Mouse (Mus musculus): Measurements from ENCODE around the gene Kcnmb3. TPM values are rescaled to one million over a fixed set of nuclear protein-coding genes. Genes with fewer than 3 reads are reported as not detected.

Kcnmb3 gene
- polyA plus RNA-seq, 1 experiment from 2014 or later = 0.16 TPM

GRCm38 (mm10) chr3:32454329-32455021 is 37.6 kb downstream of the Kcnmb3 start:
- H3K9me3 ChIP-seq (ENCODE audit: low read length) = no peaks in the 10 kb centered on the region
- H3K4me3 ChIP-seq (ENCODE audit: low read depth, low read length) = no peak overlapping the region
- ATAC-seq = no peak
- 83% methylated on average over 11 of the region's 11 CpGs for WGBS
- no peak overlapping the region for H3K9ac ChIP-seq (replicated peaks; ENCODE audit: low read depth)
- no peak for DNase-seq (ENCODE audit: low spot score)
- H3K36me3 ChIP-seq (ENCODE audit: insufficient read depth, low read length) = peaks cover 32% of the 10 kb centered on the region; the same call in 1 of the 2 replicates
- H3K27me3 ChIP-seq (replicated peaks; ENCODE audit: insufficient read depth, low read length) = no peaks in the 10 kb centered on the region
- no peak overlapping the region for H3K4me2 ChIP-seq (replicated peaks; ENCODE audit: low read depth, low read length)
- H3K27ac ChIP-seq (ENCODE audit: low read length) = no peak overlapping the region
- no peaks in the 10 kb centered on the region for H3K4me1 ChIP-seq (ENCODE audit: insufficient read depth, low read depth, low read length)
- TF ChIP-seq CTCF (IDR thresholded peaks at IDR 0.05) = no peak
- TF ChIP-seq EP300 (IDR thresholded peaks at IDR 0.05) = no peak

GRCm38 (mm10) chr3:32441710-32442109 is 50.3 kb downstream of the Kcnmb3 start:
- TF ChIP-seq CTCF (IDR thresholded peaks at IDR 0.05) (peak; percentile 38), EP300 (IDR thresholded peaks at IDR 0.05) (no peak)
- Histone ChIP-seq H3K27me3 (replicated peaks; ENCODE audit: insufficient read depth, low read length) (no peaks in the 10 kb centered on the region), H3K4me1 (ENCODE audit: insufficient read depth, low read depth, low read length) (no peaks in the 10 kb centered on the region), H3K36me3 (ENCODE audit: insufficient read depth, low read length) (peaks cover 39% of the 10 kb centered on the region), H3K4me3 (ENCODE audit: low read depth, low read length) (no peak overlapping the region), H3K9ac (replicated peaks; ENCODE audit: low read depth) (no peak overlapping the region), H3K4me2 (replicated peaks; ENCODE audit: low read depth, low read length) (no peak overlapping the region), H3K27ac (ENCODE audit: low read length) (no peak overlapping the region), H3K9me3 (ENCODE audit: low read length) (no peaks in the 10 kb centered on the region)
- DNase-seq (ENCODE audit: low spot score) = no peak
- no peak for ATAC-seq

GRCm38 (mm10) chr3:32438716-32439115 is 53.3 kb downstream of the Kcnmb3 start:
- Histone ChIP-seq H3K36me3 (ENCODE audit: insufficient read depth, low read length) (peaks cover 36% of the 10 kb centered on the region), H3K27ac (ENCODE audit: low read length) (no peak overlapping the region), H3K27me3 (replicated peaks; ENCODE audit: insufficient read depth, low read length) (no peaks in the 10 kb centered on the region), H3K9ac (replicated peaks; ENCODE audit: low read depth) (no peak overlapping the region), H3K4me2 (replicated peaks; ENCODE audit: low read depth, low read length) (no peak overlapping the region), H3K4me1 (ENCODE audit: insufficient read depth, low read depth, low read length) (no peaks in the 10 kb centered on the region), H3K9me3 (ENCODE audit: low read length) (no peaks in the 10 kb centered on the region), H3K4me3 (ENCODE audit: low read depth, low read length) (no peak overlapping the region)
- no peak for DNase-seq (ENCODE audit: low spot score)
- ATAC-seq = no peak
- TF ChIP-seq EP300 (IDR thresholded peaks at IDR 0.05) (no peak), CTCF (IDR thresholded peaks at IDR 0.05) (no peak)
- WGBS = 80% methylated on average over 4 of the region's 4 CpGs

- Histone ChIP-seq H3K4me3 (ENCODE audit: low read depth, low read length) (no peak overlapping the region), H3K9me3 (ENCODE audit: low read length) (no peaks in the 10 kb centered on the region), H3K36me3 (ENCODE audit: insufficient read depth, low read length) (peaks cover 36% of the 10 kb centered on the region), H3K27ac (ENCODE audit: low read length) (no peak overlapping the region), H3K27me3 (replicated peaks; ENCODE audit: insufficient read depth, low read length) (no peaks in the 10 kb centered on the region), H3K9ac (replicated peaks; ENCODE audit: low read depth) (no peak overlapping the region), H3K4me1 (ENCODE audit: insufficient read depth, low read depth, low read length) (no peaks in the 10 kb centered on the region), H3K4me2 (replicated peaks; ENCODE audit: low read depth, low read length) (no peak overlapping the region)
- WGBS = 91% methylated on average over 6 of the region's 6 CpGs
- TF ChIP-seq CTCF (IDR thresholded peaks at IDR 0.05) (no peak), EP300 (IDR thresholded peaks at IDR 0.05) (no peak)
- ATAC-seq = no peak
- DNase-seq (ENCODE audit: low spot score) = no peak
Measured at GRCm38 (mm10) chr3:32437820-32438219, 54.2 kb downstream of the Kcnmb3 start.

GRCm38 (mm10) chr3:32437297-32437696 is 54.7 kb downstream of the Kcnmb3 start:
- H3K27ac ChIP-seq (ENCODE audit: low read length) = no peak overlapping the region
- H3K27me3 ChIP-seq (replicated peaks; ENCODE audit: insufficient read depth, low read length) = no peaks in the 10 kb centered on the region
- no peak for DNase-seq (ENCODE audit: low spot score)
- no peak for ATAC-seq
- H3K4me1 ChIP-seq (ENCODE audit: insufficient read depth, low read depth, low read length) = no peaks in the 10 kb centered on the region
- 92% methylated on average over 6 of the region's 6 CpGs for WGBS
- no peak for TF ChIP-seq CTCF (IDR thresholded peaks at IDR 0.05)
- TF ChIP-seq EP300 (IDR thresholded peaks at IDR 0.05) = no peak
- no peak overlapping the region for H3K4me3 ChIP-seq (ENCODE audit: low read depth, low read length)
- no peak overlapping the region for H3K4me2 ChIP-seq (replicated peaks; ENCODE audit: low read depth, low read length)
- H3K36me3 ChIP-seq (ENCODE audit: insufficient read depth, low read length) = peaks cover 34% of the 10 kb centered on the region
- no peak overlapping the region for H3K9ac ChIP-seq (replicated peaks; ENCODE audit: low read depth)
- H3K9me3 ChIP-seq (ENCODE audit: low read length) = no peaks in the 10 kb centered on the region

GRCm38 (mm10) chr3:32436101-32436500 is 55.9 kb downstream of the Kcnmb3 start:
- Histone ChIP-seq H3K4me3 (ENCODE audit: low read depth, low read length) (no peak overlapping the region), H3K4me1 (ENCODE audit: insufficient read depth, low read depth, low read length) (no peaks in the 10 kb centered on the region), H3K36me3 (ENCODE audit: insufficient read depth, low read length) (peaks cover 25% of the 10 kb centered on the region; the same call in 1 of the 2 replicates), H3K9me3 (ENCODE audit: low read length) (no peaks in the 10 kb centered on the region), H3K27me3 (replicated peaks; ENCODE audit: insufficient read depth, low read length) (no peaks in the 10 kb centered on the region), H3K9ac (replicated peaks; ENCODE audit: low read depth) (no peak overlapping the region), H3K4me2 (replicated peaks; ENCODE audit: low read depth, low read length) (no peak overlapping the region), H3K27ac (ENCODE audit: low read length) (no peak overlapping the region)
- 68% methylated on average over 11 of the region's 11 CpGs for WGBS
- TF ChIP-seq CTCF (IDR thresholded peaks at IDR 0.05) (no peak), EP300 (IDR thresholded peaks at IDR 0.05) (no peak)
- DNase-seq (ENCODE audit: low spot score) = no peak
- ATAC-seq = no peak
